Mouse (Mus musculus) C2C12 (cell line): Measurements from ENCODE around the gene Lipn. TPM values are rescaled to one million over a fixed set of nuclear protein-coding genes. Genes with fewer than 3 reads are reported as not detected.

Experiments used
- H3K27me3 ChIP-seq: one replicate; pipeline ENCODE4 v1.6.1; 2011; ENCODE audit not compliant: control insufficient read depth, insufficient read depth, insufficient read length
- H3K36me3 ChIP-seq: one replicate; pipeline ENCODE4 v1.6.1; 2011; ENCODE audit not compliant: control insufficient read depth, insufficient read depth
- H3K4me3 ChIP-seq: one replicate; pipeline ENCODE4 v1.5.1; 2011; ENCODE audit warnings: mild to moderate bottlenecking, control low read depth; ENCODE audit not compliant: poor library complexity, insufficient read depth, severe bottlenecking
- H3K79me2 ChIP-seq: one replicate; pipeline ENCODE4 v1.6.1; 2011; ENCODE audit not compliant: control insufficient read depth, insufficient read depth
- H3K79me3 ChIP-seq: one replicate; pipeline ENCODE4 v1.6.1; 2011; ENCODE audit warnings: low read depth, control low read depth
- H3ac ChIP-seq: one replicate; pipeline ENCODE3; 2011; ENCODE audit warnings: low read depth; ENCODE audit not compliant: control insufficient read depth, insufficient read length
- CEBPB ChIP-seq: IDR thresholded peaks from one replicate; pipeline ENCODE4 v1.6.1; 2011; ENCODE audit warnings: low read depth, mild to moderate bottlenecking, control low read depth, moderate library complexity
- CTCF ChIP-seq: IDR thresholded peaks from one replicate; pipeline ENCODE4 v1.5.1; 2011; ENCODE audit not compliant: control insufficient read depth, insufficient read depth, insufficient read length
- MYOD1 ChIP-seq: IDR thresholded peaks from one replicate; pipeline ENCODE4 v1.6.1; 2011; ENCODE audit warnings: low read depth; ENCODE audit not compliant: control insufficient read depth, insufficient read length
- microRNA-seq: library from miRNA; unstranded; fragments of <30 nt; microRNA quantifications from one replicate; pipeline ENCODE4, GENCODE M21; 2019; ENCODE audit warnings: borderline microRNAs expressed
- polyA plus RNA-seq: library from polyadenylated mRNA; unstranded; fragments of >200 nt; fragmentation: generic; extraction: Trizol; gene quantifications from one replicate; pipeline ENCODE4 v1.2.1, GENCODE M21; 2012; ENCODE audit warnings: missing spikeins

The Lipn gene
- polyA plus RNA-seq, 1 experiment = 0.06 TPM

DNA sequence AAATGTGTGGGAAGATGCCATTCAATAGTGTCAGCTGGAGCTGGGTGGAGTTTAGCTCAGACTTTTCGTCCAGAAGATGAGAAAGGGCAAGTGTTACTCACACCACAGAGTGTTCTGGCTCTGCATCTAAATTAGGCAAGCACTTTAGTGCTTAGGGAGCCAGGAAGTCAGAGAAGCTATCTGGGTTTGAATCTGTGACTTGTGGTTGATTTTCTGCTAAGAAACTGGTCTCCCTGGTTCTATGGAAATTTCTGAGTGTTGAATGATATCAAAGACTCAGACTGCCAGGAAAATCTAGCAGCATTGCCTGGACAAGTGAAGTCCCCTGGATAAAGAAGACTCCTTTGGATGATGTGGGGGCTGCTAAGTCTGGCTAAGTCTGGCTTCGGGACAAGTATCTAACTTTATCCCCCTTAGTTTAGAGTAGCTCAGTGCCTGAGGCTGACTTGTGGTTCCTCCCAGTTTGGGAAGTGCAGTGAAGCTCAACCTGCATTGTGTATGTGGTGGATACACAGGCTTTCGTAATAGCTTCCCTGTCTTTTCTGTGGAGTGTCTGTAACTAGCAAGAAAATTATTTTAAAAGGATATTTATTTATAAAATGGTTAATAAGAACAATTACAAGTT, 53.1 kb downstream of the Lipn start:
- peak; percentile 56 for TF ChIP-seq CEBPB
- TF ChIP-seq MYOD1 = peak; percentile 40
- no peak for TF ChIP-seq CTCF
- no peak overlapping the region for H3ac ChIP-seq
- no peaks in the 10 kb centered on the region for H3K27me3 ChIP-seq
- no peaks in the 10 kb centered on the region for H3K36me3 ChIP-seq
- no peaks in the 10 kb centered on the region for H3K79me2 ChIP-seq
- H3K79me3 ChIP-seq = no peaks in the 10 kb centered on the region
- H3K4me3 ChIP-seq = no peak overlapping the region

Small RNA genes within 50 kb of the gene (microRNA-seq; reads per million reads assigned to microRNA genes)
- not detected for gene Gm23334

Other genes with a start within 250 kb of the Lipn start
- not detected for gene Lipf, start 106.2 kb upstream of the Lipn start, polyA plus RNA-seq
- gene Lipk, start 59.1 kb upstream of the Lipn start, polyA plus RNA-seq = not detected
- not detected for gene Lipm, start 33.6 kb downstream of the Lipn start, polyA plus RNA-seq
- not detected for gene Ankrd22, start 98.7 kb downstream of the Lipn start, polyA plus RNA-seq
- gene Stambpl1, start 124.9 kb downstream of the Lipn start, polyA plus RNA-seq = 19.0 TPM
- gene Acta2, start 188.2 kb downstream of the Lipn start, polyA plus RNA-seq = 1,987 TPM
- 1.3 TPM for gene Fas, start 223.3 kb downstream of the Lipn start, polyA plus RNA-seq